Mouse (Mus musculus) layer of hippocampus, adult 2 months (tissue): ENCODE measurements around the gene Plppr4. TPM values are rescaled to one million over a fixed set of nuclear protein-coding genes. Genes with fewer than 3 reads are reported as not detected.
A peak's percentile ranks its signal among the peaks of the same experiment; 100 is the strongest.

Source experiments
- DNase-seq, 2 experiments: peaks; one replicate each; pipeline ENCODE4 v3.0.0; 2022; ENCODE audit warnings: low spot score in 2 of 2
- H3K27ac ChIP-seq: fragments of 200-600 bp; 2 replicates; pipeline ENCODE4 v1.8.1; 2022
- H3K4me3 ChIP-seq: fragments of 200-600 bp; 2 replicates; pipeline ENCODE4 v1.8.1; 2022; ENCODE audit warnings: mild to moderate bottlenecking
- CTCF ChIP-seq: fragments of 200-600 bp; conservative IDR thresholded peaks from 2 replicates; pipeline ENCODE4 v1.8.1; 2022; ENCODE audit warnings: antibody characterized with exemption, mild to moderate bottlenecking, moderate library complexity
- microRNA-seq, 2 experiments: library from miRNA; unstranded; fragments of <30 nt; microRNA quantifications; one replicate each; pipeline ENCODE4 v1.2.0; 2021
- total RNA-seq, 2 experiments: library from RNA; stranded (reverse); gene quantifications; 2 replicates each; pipeline ENCODE4 v1.2.3; 2021

Gene Plppr4
- total RNA-seq, 2 experiments from 2014 or later, result 313 to 317 TPM

DNA sequence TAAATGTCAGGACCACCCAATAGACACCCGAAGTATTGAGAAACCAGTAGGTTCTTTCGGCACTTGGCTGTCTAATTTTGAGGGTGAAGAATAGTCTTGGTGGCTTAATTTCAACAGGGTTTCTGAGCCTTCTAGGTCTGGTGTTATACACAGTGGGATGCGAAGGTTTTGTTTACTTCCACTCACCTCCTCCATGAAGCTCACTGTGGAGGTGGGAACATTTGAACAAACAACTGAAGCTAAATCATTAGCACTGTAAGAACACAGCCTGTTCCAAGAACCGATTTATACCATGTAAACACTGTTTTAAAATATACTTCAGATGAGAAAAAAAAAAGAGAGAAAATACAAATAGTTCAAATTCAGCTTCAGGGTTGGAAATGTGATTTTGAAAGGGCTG, 47.3 kb downstream of the Plppr4 start:
- peak in 1 of 2 experiments; percentile 42 for DNase-seq
- no peak for TF ChIP-seq CTCF

GRCm38 (mm10) chr3:117312097-117312496, 48.6 kb downstream of the Plppr4 start:
- H3K4me3 ChIP-seq, result no peak overlapping the region
- no peak for TF ChIP-seq CTCF
- no peak for DNase-seq
- peak overlapping the region; percentile 85 for H3K27ac ChIP-seq

More for the DNA sequence above, 47.3 kb downstream of the Plppr4 start:
- Histone ChIP-seq H3K27ac (peak overlapping the region; percentile 82), H3K4me3 (no peak overlapping the region)

- no peak for TF ChIP-seq CTCF
- peak overlapping the region; percentile 85 for H3K27ac ChIP-seq
- DNase-seq, result no peak
- no peak overlapping the region for H3K4me3 ChIP-seq
These were observed 49.8 kb downstream of the Plppr4 start for GRCm38 (mm10) chr3:117310801-117311368.

DNA sequence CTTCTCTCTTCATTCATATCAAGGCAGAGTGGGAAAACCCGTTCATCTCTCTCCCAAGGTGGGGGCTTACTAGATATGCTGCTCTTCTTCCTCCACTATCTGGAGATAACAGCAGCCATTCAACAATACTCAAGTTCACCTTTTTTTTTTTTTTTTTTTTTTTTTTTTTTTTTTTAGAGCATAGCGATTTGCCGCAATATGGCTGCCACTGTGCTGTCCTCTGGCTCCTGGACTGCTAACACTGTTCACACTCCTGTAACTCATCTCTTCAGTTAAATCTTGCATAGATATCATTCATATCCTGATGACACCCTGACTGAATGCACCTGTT, 51.1 kb downstream of the Plppr4 start:
- no peak for TF ChIP-seq CTCF
- Histone ChIP-seq H3K4me3 (no peak overlapping the region), H3K27ac (no peak overlapping the region)
- no peak for DNase-seq

DNA sequence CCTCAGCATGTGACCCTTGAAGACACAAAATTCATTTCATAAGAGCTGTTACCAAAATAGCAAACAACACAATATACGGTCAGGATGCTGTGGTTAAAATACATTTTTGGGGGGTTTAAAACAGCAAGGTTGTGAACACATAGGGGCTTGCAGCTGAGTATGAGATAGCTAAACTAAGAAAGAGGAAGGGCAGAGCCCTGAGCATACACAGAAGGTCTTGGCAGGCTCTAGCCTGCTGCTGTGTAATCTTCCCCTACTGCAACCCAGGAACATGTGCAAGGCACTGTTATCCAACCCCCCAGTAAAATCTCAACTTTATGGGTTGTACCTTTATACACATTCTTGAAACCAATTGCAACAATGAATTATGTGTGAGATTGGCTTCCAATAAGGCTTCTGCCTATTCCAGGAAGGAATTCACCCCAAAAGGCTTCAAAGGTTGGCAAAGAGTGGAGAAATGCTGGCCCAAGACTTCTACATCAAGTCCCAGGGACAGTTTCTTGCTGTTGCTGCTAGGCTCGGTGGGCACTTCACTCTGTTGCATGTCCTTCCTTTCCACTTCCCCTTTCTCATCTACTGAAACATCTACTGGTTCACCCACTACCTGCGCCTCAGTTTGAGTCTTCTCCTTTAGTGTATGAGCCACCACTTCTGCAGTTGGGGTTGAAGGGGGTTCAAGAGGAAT, 51.6 kb downstream of the Plppr4 start:
- TF ChIP-seq CTCF, result no peak
- Histone ChIP-seq H3K4me3 (no peak overlapping the region), H3K27ac (peak overlapping the region; percentile 29; the same call in 1 of the 2 replicates)
- DNase-seq, result no peak

GRCm38 (mm10) chr3:117307555-117307954, 53.1 kb downstream of the Plppr4 start:
- no peak for TF ChIP-seq CTCF
- Histone ChIP-seq H3K4me3 (no peak overlapping the region), H3K27ac (peak overlapping the region; percentile 62)
- DNase-seq, result no peak

GRCm38 (mm10) chr3:117304037-117304436, 56.6 kb downstream of the Plppr4 start:
- Histone ChIP-seq H3K4me3 (no peak overlapping the region), H3K27ac (peak overlapping the region; percentile 83)
- DNase-seq, result no peak
- no peak for TF ChIP-seq CTCF

GRCm38 (mm10) chr3:117300735-117301271, 59.9 kb downstream of the Plppr4 start:
- no peak for DNase-seq
- H3K4me3 ChIP-seq, result no peak overlapping the region
- no peak for TF ChIP-seq CTCF
- H3K27ac ChIP-seq, result no peak overlapping the region; the same call in 1 of the 2 replicates

GRCm38 (mm10) chr3:117297735-117298134, 62.9 kb downstream of the Plppr4 start:
- Histone ChIP-seq H3K27ac (no peak overlapping the region), H3K4me3 (no peak overlapping the region)
- DNase-seq, result no peak
- TF ChIP-seq CTCF, result no peak

DNA sequence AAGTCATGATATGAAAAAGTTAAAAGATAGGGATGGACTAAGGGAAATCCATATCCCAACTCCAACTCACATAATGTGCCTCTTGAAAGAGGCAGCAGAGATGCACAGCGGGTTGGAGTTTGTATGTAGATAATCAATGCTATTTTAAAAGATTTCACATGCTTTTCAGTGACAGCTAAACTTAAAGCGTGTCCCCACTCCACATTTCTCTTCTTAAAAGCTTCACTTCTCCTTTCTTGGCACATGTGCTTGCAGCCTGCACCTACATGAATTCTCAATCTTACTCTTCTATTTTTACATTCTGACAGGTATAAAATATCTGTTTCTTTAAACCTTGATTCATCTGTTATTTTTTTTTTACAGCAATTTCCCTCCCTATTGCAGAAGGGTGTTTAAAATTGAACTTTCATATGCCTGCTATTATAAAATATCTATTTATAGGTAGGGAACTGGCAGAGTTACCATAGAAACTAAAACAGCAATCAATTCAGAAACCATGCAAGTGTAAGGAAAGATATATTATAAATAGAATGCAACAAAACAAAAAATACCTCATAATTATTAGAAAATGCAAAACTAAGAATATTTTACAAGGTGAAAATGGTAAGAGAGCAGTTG, 66.3 kb downstream of the Plppr4 start:
- no peak overlapping the region for H3K4me3 ChIP-seq
- peak overlapping the region; percentile 90 for H3K27ac ChIP-seq
- no peak for DNase-seq
- TF ChIP-seq CTCF, result no peak

Small RNAs within 50 kb of the gene (microRNA-seq; reads per million reads assigned to microRNA genes)
- gene Gm22408, result 0 reads per million in 2 experiments

Other genes starting within 250 kb of the Plppr4 start
- 10 to 100 TPM; 35.2 to 35.5 TPM for gene Plppr5, start 214.0 kb upstream of the Plppr4 start, total RNA-seq